Mouse (Mus musculus) neural tube, embryonic 12.5 days (tissue): ENCODE data around the gene Spats2l. TPM values are rescaled to one million over a fixed set of nuclear protein-coding genes. Genes with fewer than 3 reads are reported as not detected.
A peak's percentile ranks its signal among the peaks of the same experiment; 100 is the strongest.

ENCODE experiments used
- ATAC-seq: fragments of 200-750 bp; cut with Nextera tagmentation; 2 replicates; pipeline ENCODE4 v1.8.0; 2017; ENCODE audit warnings: low read depth, mild to moderate bottlenecking, moderate TSS enrichment, moderate library complexity; ENCODE audit not compliant: low FRiP score
- H3K27ac ChIP-seq: fragments of 300-500 bp; sonication (generic); 2 replicates; pipeline ENCODE4 v1.5.1; 2016
- H3K27me3 ChIP-seq: fragments of 300-500 bp; sonication (generic); replicated peaks from 2 replicates; pipeline ENCODE4 v1.6.1; 2016; ENCODE audit warnings: mild to moderate bottlenecking
- H3K36me3 ChIP-seq: fragments of 300-500 bp; sonication (generic); 2 replicates; pipeline ENCODE4 v1.6.1; 2016; ENCODE audit warnings: mild to moderate bottlenecking
- H3K4me1 ChIP-seq: fragments of 300-500 bp; sonication (generic); 2 replicates; pipeline ENCODE4 v1.6.1; 2016
- H3K4me2 ChIP-seq: fragments of 300-500 bp; sonication (generic); replicated peaks from 2 replicates; pipeline ENCODE4 v1.6.1; 2016; ENCODE audit warnings: mild to moderate bottlenecking
- H3K4me3 ChIP-seq: fragments of 300-500 bp; sonication (generic); 2 replicates; pipeline ENCODE4 v1.5.1; 2016
- H3K9ac ChIP-seq: fragments of 300-500 bp; sonication (generic); 2 replicates; pipeline ENCODE4 v1.6.1; 2016; ENCODE audit warnings: mild to moderate bottlenecking
- H3K9me3 ChIP-seq: fragments of 300-500 bp; sonication (generic); 2 replicates; pipeline ENCODE4 v1.6.1; 2016; ENCODE audit warnings: mild to moderate bottlenecking
- WGBS: fragments of 180-500 bp; shearing (Covaris S2); methylation state at CpG from one replicate; pipeline ENCODE4 v1.1.7; 2016; 5-methylcytosine and 5-hydroxymethylcytosine counted together
- polyA plus RNA-seq: library from polyadenylated mRNA; unstranded; fragments of >200 nt; fragmentation: Nextera tagmentation; extraction: Ambion mirVana; gene quantifications from 2 replicates; pipeline ENCODE4 v1.2.1, GENCODE M21; 2016

The Spats2l gene
- polyA plus RNA-seq, 1 experiment from 2014 or later, result 38.1 TPM

DNA sequence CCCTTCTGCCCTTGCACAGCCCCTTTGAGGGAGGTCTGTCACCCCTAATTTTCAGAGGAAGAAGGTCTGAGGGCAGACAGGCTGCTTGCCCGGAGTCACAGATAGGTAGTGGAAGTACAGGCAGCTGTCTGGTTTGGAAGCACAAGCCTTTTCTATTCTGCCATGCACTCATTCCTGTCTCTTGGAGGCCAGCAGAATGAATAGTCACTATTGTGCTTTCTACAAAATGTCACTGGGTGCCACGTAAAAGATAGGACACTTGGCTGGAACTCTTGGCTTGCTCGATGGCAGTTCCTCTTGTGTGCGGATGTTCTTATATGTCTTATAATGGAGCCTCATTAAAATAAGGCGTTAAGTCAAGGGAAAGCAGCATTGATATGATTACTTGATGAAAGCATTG lies 15.9 kb downstream of the Spats2l start:
- no peaks in the 10 kb centered on the region for H3K27me3 ChIP-seq
- H3K4me1 ChIP-seq, result no peaks in the 10 kb centered on the region
- no peak overlapping the region for H3K4me2 ChIP-seq
- H3K36me3 ChIP-seq, result no peaks in the 10 kb centered on the region
- no peak overlapping the region for H3K27ac ChIP-seq
- WGBS, result 76% methylated on average over 5 of the region's 5 CpGs
- no peaks in the 10 kb centered on the region for H3K9me3 ChIP-seq
- no peak overlapping the region for H3K9ac ChIP-seq
- H3K4me3 ChIP-seq, result no peak overlapping the region
- ATAC-seq, result no peak

DNA sequence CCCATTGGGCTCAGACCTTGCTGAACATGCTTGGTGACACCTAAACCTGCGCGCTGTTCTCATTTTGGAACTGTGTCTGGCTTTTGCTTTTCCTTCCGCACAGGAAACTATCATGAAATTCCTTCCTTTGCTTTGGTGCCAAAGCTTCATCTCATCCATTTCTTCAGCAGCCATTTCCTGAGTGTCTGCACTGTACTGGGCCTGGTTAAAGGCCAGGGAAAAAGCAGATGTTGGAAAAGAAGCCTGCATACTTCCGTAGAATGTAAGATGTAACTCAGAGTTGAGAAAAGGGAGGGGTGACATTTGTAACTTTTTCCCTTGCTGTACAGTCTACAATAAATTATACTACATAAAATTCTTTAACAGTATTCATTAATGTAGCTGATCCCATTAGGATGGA lies 18.2 kb downstream of the Spats2l start:
- H3K27me3 ChIP-seq, result no peaks in the 10 kb centered on the region
- no peak overlapping the region for H3K4me3 ChIP-seq
- H3K4me1 ChIP-seq, result no peaks in the 10 kb centered on the region
- no peak overlapping the region for H3K9ac ChIP-seq
- no peaks in the 10 kb centered on the region for H3K9me3 ChIP-seq
- H3K4me2 ChIP-seq, result no peak overlapping the region
- 90% methylated on average over 4 of the region's 4 CpGs for WGBS
- ATAC-seq, result no peak
- H3K36me3 ChIP-seq, result no peaks in the 10 kb centered on the region
- H3K27ac ChIP-seq, result no peak overlapping the region

DNA sequence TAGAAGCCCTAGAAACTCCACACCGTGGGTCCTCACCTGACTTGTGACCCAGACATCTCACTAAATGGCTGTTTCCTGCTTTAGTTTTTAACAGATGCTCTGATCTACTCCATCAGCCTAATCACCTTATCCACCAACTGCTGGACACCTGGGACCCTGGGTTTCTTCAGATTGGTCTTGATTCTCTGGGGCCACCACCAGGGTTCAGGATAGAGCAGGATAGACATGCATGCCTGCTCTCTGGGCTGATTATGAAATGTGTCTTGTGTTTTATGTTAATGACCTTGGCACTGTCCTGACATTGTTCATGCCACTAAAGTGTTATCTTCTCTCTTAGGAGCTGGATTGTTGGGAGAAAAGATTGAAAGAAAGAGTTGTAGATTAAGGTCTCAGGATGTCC lies 21.9 kb downstream of the Spats2l start:
- H3K4me2 ChIP-seq, result no peak overlapping the region
- H3K4me1 ChIP-seq, result no peaks in the 10 kb centered on the region
- H3K9me3 ChIP-seq, result no peaks in the 10 kb centered on the region
- no peak overlapping the region for H3K4me3 ChIP-seq
- no peak overlapping the region for H3K27ac ChIP-seq
- no peak for ATAC-seq
- H3K27me3 ChIP-seq, result no peaks in the 10 kb centered on the region
- H3K36me3 ChIP-seq, result no peaks in the 10 kb centered on the region
- no peak overlapping the region for H3K9ac ChIP-seq
- 76% methylated on average over 1 of the region's 1 CpGs for WGBS

DNA sequence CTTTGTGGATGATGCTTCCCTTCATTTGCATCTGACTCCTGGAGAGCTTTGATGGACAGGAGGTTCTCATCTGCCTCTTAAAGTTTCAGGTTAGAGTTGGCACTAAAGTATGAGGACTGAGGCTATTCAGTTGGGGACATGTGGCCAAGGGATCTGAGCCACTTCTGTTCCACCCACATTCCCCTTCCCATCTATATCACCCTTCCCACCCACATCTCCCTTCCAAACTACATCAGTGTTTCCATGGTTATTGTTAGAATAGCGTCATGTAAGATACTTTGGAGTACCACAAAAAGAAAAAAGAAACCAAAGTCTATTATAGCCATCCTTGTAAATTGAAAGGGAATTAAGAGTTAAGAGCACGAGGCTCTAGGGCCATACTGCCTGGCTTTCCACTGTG lies 25.4 kb downstream of the Spats2l start:
- H3K4me2 ChIP-seq, result no peak overlapping the region
- no peak overlapping the region for H3K4me3 ChIP-seq
- H3K4me1 ChIP-seq, result no peaks in the 10 kb centered on the region
- H3K27me3 ChIP-seq, result no peaks in the 10 kb centered on the region
- WGBS, result 90% methylated on average over 2 of the region's 2 CpGs
- no peak overlapping the region for H3K9ac ChIP-seq
- no peak overlapping the region for H3K27ac ChIP-seq
- H3K36me3 ChIP-seq, result no peaks in the 10 kb centered on the region
- ATAC-seq, result no peak
- no peaks in the 10 kb centered on the region for H3K9me3 ChIP-seq

DNA sequence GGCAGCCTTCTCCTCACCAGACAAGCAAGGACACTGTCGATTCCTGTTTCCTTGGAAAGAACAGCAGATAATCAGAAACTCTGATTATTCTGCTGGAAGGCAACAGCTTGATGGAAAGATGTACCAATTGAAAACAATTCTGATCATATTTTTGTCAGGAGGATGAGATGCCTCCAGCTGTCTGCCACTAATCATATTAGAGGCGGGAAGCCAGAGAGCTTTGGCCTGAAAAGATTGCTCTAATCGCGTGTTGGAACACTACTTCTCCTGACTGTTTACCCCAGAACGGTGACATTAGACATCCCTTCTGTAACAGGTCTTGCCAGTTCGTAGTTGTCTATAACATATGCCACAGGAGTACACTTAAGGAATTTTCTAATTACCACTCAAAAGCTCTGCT lies 26.9 kb downstream of the Spats2l start:
- Histone ChIP-seq H3K4me3 (no peak overlapping the region), H3K4me1 (no peaks in the 10 kb centered on the region), H3K27ac (no peak overlapping the region), H3K4me2 (no peak overlapping the region), H3K27me3 (no peaks in the 10 kb centered on the region), H3K9ac (no peak overlapping the region), H3K9me3 (no peaks in the 10 kb centered on the region), H3K36me3 (no peaks in the 10 kb centered on the region)
- WGBS, result 94% methylated on average over 6 of the region's 6 CpGs
- ATAC-seq, result no peak

DNA sequence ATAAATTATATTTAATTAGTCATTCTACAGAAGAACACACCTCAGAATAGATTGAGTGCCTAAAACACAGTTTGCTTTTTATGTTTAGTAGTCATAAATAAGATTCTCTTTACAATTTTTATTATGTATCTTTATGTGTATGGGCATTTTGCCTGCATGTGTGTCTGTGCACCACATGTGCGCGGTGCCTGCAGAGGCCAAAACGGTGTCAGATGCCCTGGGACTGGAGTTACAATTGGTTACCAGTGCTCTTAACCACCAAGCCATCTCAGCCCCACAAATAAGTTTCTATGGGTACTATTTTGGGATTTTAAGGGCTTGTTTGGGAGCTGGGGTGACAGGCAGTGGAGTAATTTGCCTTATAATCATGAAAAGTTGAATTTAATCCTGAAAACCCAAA lies 32.2 kb downstream of the Spats2l start:
- Histone ChIP-seq H3K36me3 (no peaks in the 10 kb centered on the region), H3K4me2 (no peak overlapping the region), H3K4me3 (no peak overlapping the region), H3K9ac (no peak overlapping the region), H3K27me3 (no peaks in the 10 kb centered on the region), H3K9me3 (no peaks in the 10 kb centered on the region), H3K4me1 (peaks cover 6% of the 10 kb centered on the region), H3K27ac (no peak overlapping the region)
- 0 out of 2 replicates have a peak, but pooled peaks have one; percentile 18 for ATAC-seq
- 77% methylated on average over 3 of the region's 3 CpGs for WGBS

DNA sequence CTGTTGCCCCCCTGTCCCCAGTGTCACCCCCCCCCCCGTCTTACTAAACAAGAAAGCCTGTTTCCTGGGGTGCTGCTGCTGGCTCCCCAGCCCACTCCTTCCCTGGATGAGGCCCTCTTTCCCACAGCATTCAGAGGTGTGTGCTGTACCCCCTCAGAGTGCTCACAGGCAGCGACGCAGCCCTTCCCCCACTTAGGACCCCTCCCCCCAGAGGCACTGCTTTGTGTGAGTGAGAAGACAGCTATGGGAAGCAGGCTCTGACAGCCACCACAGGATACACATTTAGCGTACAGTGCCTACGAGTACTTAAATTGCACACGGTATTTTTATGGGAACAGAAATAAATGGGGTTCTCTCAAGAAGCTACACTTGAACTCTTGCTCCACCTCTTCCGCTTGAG lies 33.9 kb downstream of the Spats2l start:
- no peaks in the 10 kb centered on the region for H3K27me3 ChIP-seq
- peaks cover 6% of the 10 kb centered on the region for H3K4me1 ChIP-seq
- H3K4me3 ChIP-seq, result no peak overlapping the region
- H3K36me3 ChIP-seq, result no peaks in the 10 kb centered on the region
- H3K9me3 ChIP-seq, result no peaks in the 10 kb centered on the region
- no peak overlapping the region for H3K27ac ChIP-seq
- H3K9ac ChIP-seq, result no peak overlapping the region
- WGBS, result 48% methylated on average over 7 of the region's 7 CpGs
- H3K4me2 ChIP-seq, result no peak overlapping the region
- ATAC-seq, result peak; percentile 60; the same call in 1 of the 2 replicates

DNA sequence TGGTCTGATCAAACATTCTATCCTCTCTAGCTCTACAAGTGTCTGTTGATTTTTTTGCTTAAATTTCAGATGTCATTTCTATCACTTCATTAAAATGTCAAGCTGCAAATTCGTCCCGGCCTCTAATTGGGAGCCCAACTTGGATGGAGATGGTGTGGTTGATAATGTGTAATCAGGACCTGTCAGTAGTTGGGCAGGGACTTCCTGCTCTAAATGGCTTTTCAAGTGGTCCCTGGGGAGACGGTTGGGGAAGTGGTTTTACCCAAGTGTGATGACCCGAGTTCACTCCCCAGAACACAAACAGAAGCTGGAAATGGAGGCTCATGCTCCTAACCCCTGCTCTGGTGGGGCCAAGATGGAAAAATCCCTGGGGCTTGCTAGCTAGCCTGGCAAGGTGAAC lies 36.3 kb downstream of the Spats2l start:
- Histone ChIP-seq H3K4me2 (no peak overlapping the region), H3K27ac (no peak overlapping the region), H3K27me3 (no peaks in the 10 kb centered on the region), H3K9me3 (no peaks in the 10 kb centered on the region), H3K36me3 (no peaks in the 10 kb centered on the region), H3K4me1 (peaks cover 6% of the 10 kb centered on the region), H3K9ac (no peak overlapping the region), H3K4me3 (no peak overlapping the region)
- 75% methylated on average over 4 of the region's 4 CpGs for WGBS
- ATAC-seq, result no peak

DNA sequence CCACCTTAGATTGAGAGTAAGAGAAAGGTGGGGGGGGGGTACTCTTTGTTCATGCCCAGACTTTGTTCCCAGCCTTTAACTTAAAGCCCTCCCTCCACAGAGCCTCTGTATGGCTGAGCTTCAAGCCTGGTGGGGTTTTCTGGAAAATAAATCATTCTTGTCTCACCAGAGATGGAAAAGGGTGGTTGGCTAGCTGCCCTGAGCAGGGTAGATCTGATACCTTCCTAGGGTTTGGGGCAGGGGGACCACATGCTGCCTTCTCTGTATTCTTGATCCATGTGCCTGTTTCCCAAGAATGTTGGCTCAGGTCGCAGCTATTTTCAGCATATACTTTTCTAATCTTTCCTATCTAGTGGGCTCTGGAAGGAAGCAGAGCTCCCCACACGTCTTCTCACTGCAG lies 43.1 kb downstream of the Spats2l start:
- ATAC-seq, result no peak

DNA sequence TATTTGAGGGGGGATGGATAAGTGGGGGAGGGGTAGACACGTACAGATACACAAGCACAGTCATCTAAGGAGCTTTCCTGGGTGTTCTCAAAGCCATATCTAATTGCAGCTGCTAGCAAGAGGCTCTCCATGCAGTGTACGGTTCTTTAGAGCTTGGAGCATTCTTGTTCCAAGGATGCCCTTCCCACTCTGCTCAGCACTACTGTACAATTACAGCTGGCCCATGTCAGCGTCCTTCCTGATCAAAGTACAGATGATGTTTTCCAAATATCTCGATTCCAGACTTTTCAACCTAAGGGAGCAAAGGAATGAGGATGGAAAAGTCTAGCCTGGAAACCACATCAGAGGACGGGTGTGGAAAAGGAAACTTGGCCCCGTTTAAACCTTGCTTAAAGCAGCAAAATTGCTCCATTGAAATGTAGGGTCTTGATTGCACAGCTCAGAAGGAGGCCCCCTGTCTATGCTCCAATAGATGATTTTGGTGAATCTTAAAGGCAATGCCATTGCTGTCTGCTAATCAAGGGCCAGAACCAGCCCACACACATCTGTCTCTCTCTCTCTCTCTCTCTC lies 46.6 kb downstream of the Spats2l start:
- H3K27me3 ChIP-seq, result no peaks in the 10 kb centered on the region

More for the DNA sequence above, 43.1 kb downstream of the Spats2l start:
- no peaks in the 10 kb centered on the region for H3K27me3 ChIP-seq
- no peak overlapping the region for H3K9ac ChIP-seq
- no peaks in the 10 kb centered on the region for H3K36me3 ChIP-seq
- H3K4me3 ChIP-seq, result no peak overlapping the region
- H3K27ac ChIP-seq, result no peak overlapping the region
- 75% methylated on average over 2 of the region's 2 CpGs for WGBS
- no peaks in the 10 kb centered on the region for H3K9me3 ChIP-seq
- no peaks in the 10 kb centered on the region for H3K4me1 ChIP-seq
- no peak overlapping the region for H3K4me2 ChIP-seq

DNA sequence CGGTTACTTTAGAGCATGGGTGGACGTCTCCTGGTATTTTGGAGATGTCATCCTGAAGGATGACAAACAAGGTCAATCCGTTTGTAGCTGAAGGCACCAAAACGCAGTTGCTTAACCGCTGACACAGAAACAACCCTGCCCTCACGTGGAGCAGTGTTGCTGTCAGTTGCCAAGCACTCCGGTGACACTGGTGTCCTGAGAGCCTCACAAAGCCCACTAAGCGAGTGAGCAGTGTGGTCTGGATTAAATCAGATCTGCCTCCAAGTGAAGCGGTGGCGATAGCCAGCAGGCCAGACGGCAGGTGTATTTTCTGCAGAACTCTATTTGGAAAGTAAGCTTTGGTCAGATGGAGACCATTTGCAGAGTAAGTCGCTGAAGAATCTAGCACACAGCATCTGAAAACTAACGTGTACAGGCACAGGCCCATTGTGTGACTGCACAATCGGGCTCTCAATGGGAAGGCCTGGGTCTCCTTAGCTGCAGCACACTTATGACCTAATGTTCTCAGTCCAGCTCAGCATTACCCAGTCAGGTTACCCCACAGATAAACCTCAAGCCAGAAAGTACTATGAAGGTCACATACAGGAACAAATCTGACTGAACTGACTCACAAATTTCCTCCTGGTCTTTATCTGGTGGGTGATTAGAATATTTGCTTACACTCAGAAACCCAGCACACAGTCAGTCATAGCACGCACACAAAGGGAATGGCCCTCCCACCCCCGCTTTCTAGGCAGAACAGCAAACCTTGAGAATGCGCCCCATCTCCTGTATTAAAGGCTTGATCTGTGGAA lies 51.2 kb downstream of the Spats2l start:
- Histone ChIP-seq H3K9ac (no peak overlapping the region), H3K27me3 (no peaks in the 10 kb centered on the region), H3K9me3 (no peaks in the 10 kb centered on the region), H3K4me3 (no peak overlapping the region), H3K36me3 (no peaks in the 10 kb centered on the region), H3K4me1 (0 out of 2 replicates have a peak, but pooled peaks cover 3% of the 10 kb centered on the region), H3K27ac (no peak overlapping the region), H3K4me2 (no peak overlapping the region)
- 66% methylated on average over 17 of the region's 17 CpGs for WGBS
- ATAC-seq, result no peak

More for the DNA sequence above, 46.6 kb downstream of the Spats2l start:
- WGBS, result 82% methylated on average over 6 of the region's 6 CpGs
- 0 out of 2 replicates have a peak, but pooled peaks cover 3% of the 10 kb centered on the region for H3K4me1 ChIP-seq
- no peak overlapping the region for H3K4me3 ChIP-seq
- no peak overlapping the region for H3K9ac ChIP-seq
- no peaks in the 10 kb centered on the region for H3K36me3 ChIP-seq
- ATAC-seq, result no peak
- no peaks in the 10 kb centered on the region for H3K9me3 ChIP-seq
- no peak overlapping the region for H3K27ac ChIP-seq
- H3K4me2 ChIP-seq, result no peak overlapping the region

DNA sequence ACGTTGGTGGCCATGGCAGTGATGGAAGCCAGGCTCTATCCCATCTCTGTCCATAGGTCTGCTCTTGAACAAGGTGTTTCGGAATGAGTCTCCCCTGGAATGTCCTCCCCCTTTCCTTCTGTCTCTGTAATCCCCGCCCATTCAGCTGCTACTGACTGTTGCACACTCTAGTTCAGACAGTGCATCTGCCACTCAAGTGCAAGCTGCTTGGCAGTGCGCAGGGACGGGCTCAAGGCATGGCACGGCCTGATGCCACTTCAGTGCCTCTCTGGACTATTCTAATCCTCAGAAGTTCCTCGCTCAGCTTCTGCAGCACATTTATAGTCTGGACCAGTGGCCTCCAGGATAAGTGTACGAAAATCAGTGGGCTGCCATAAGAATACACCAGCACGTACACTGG lies 52.3 kb downstream of the Spats2l start:
- Histone ChIP-seq H3K4me3 (no peak overlapping the region), H3K4me1 (0 out of 2 replicates have a peak, but pooled peaks cover 3% of the 10 kb centered on the region), H3K36me3 (no peaks in the 10 kb centered on the region), H3K9ac (no peak overlapping the region), H3K9me3 (no peaks in the 10 kb centered on the region), H3K27ac (no peak overlapping the region), H3K4me2 (no peak overlapping the region), H3K27me3 (no peaks in the 10 kb centered on the region)
- WGBS, result 88% methylated on average over 9 of the region's 9 CpGs
- ATAC-seq, result no peak

DNA sequence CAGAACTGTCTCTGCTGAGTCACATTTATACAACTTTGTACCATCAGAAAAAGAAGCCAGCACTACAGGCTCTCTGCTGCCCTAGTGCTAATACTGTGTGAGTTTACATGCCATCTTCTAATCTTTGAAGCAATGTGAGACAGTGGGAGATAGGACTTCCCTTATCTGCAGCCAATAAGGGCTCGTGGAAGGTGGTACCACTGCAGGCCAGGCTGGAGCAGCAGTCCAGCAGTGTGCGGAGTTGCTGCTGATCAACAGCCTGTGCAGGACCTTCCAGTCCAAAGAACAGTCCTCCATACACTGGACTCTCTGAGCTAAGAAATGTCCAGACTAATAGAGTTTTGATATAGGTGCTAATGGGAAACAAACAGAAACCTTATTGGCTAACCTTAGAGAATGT lies 59.2 kb downstream of the Spats2l start:
- WGBS, result 92% methylated on average over 2 of the region's 2 CpGs
- no peak for ATAC-seq
- Histone ChIP-seq H3K36me3 (no peaks in the 10 kb centered on the region), H3K4me2 (no peak overlapping the region), H3K9me3 (no peaks in the 10 kb centered on the region), H3K27me3 (no peaks in the 10 kb centered on the region), H3K4me1 (no peaks in the 10 kb centered on the region), H3K27ac (no peak overlapping the region), H3K9ac (no peak overlapping the region), H3K4me3 (no peak overlapping the region)
